Mouse (Mus musculus): ENCODE measurements at regions not wholly inside any gene's neighbourhood (a gene's known extent, or its start where the extent isn't known, plus 50 kb on each side); places are given as distances from the start of the nearest gene placed in this dataset.
A peak's percentile ranks its signal among the peaks of the same experiment; 100 is the strongest.

- H3K4me1 ChIP-seq (replicated peaks) = peaks cover 24% of the 10 kb centered on the region
Measured at GRCm38 (mm10) chr14:48330965-48331622, 114.8 kb upstream of the Tmem260 start.

GRCm38 (mm10) chr14:48331623-48332000 is 114.3 kb upstream of the Tmem260 start:
- no peak overlapping the region for H3K9ac ChIP-seq
- H3K4me2 ChIP-seq = no peak overlapping the region
- H3K27me3 ChIP-seq (replicated peaks) = peaks cover 78% of the 10 kb centered on the region
- peaks cover 24% of the 10 kb centered on the region for H3K4me1 ChIP-seq (replicated peaks)
- ATAC-seq (ENCODE audit: insufficient number of reproducible peaks, low FRiP score) = no peak
- no peak overlapping the region for H3K4me3 ChIP-seq
- 62% methylated on average over 2 of the region's 2 CpGs for WGBS
- no peaks in the 10 kb centered on the region for H3K9me3 ChIP-seq (replicated peaks)
- no peaks in the 10 kb centered on the region for H3K36me3 ChIP-seq
- no peak overlapping the region for H3K27ac ChIP-seq (ENCODE audit: poor library complexity, severe bottlenecking)

More at GRCm38 (mm10) chr14:48330965-48331622, 114.8 kb upstream of the Tmem260 start:
- ATAC-seq (ENCODE audit: insufficient number of reproducible peaks, low FRiP score) = no peak; the same call in 1 of the 2 replicates
- Histone ChIP-seq H3K9me3 (replicated peaks) (no peaks in the 10 kb centered on the region), H3K36me3 (no peaks in the 10 kb centered on the region), H3K4me2 (peak overlapping the region; percentile 48), H3K27me3 (replicated peaks) (peaks cover 80% of the 10 kb centered on the region), H3K27ac (ENCODE audit: poor library complexity, severe bottlenecking) (no peak overlapping the region), H3K4me3 (no peak overlapping the region), H3K9ac (no peak overlapping the region)
- 1% methylated on average over 4 of the region's 4 CpGs for WGBS

- Histone ChIP-seq H3K27me3 (replicated peaks) (peaks cover 77% of the 10 kb centered on the region), H3K9ac (no peak overlapping the region), H3K27ac (ENCODE audit: poor library complexity, severe bottlenecking) (no peak overlapping the region), H3K9me3 (replicated peaks) (no peaks in the 10 kb centered on the region), H3K4me3 (no peak overlapping the region), H3K36me3 (no peaks in the 10 kb centered on the region), H3K4me2 (no peak overlapping the region), H3K4me1 (replicated peaks) (peaks cover 24% of the 10 kb centered on the region)
- 41% methylated on average over 2 of the region's 2 CpGs for WGBS
- ATAC-seq (ENCODE audit: insufficient number of reproducible peaks, low FRiP score) = no peak
Measured at GRCm38 (mm10) chr14:48332193-48332592, 113.7 kb upstream of the Tmem260 start.

GRCm38 (mm10) chr14:48332660-48333059 is 113.3 kb upstream of the Tmem260 start:
- no peaks in the 10 kb centered on the region for H3K9me3 ChIP-seq (replicated peaks)
- H3K4me3 ChIP-seq = no peak overlapping the region
- H3K4me1 ChIP-seq (replicated peaks) = peaks cover 24% of the 10 kb centered on the region
- H3K27me3 ChIP-seq (replicated peaks) = peaks cover 73% of the 10 kb centered on the region
- H3K36me3 ChIP-seq = no peaks in the 10 kb centered on the region
- ATAC-seq (ENCODE audit: insufficient number of reproducible peaks, low FRiP score) = no peak
- H3K4me2 ChIP-seq = no peak overlapping the region
- WGBS = 47% methylated on average over 4 of the region's 4 CpGs
- H3K27ac ChIP-seq (ENCODE audit: poor library complexity, severe bottlenecking) = no peak overlapping the region
- H3K9ac ChIP-seq = no peak overlapping the region

- WGBS = 41% methylated on average over 8 of the region's 8 CpGs
- no peak overlapping the region for H3K27ac ChIP-seq (ENCODE audit: poor library complexity, severe bottlenecking)
Measured at GRCm38 (mm10) chr14:48334106-48334809, 111.7 kb upstream of the Tmem260 start.

GRCm38 (mm10) chr14:48339434-48339833 is 106.5 kb upstream of the Tmem260 start:
- no peak overlapping the region for H3K4me3 ChIP-seq
- H3K4me2 ChIP-seq = no peak overlapping the region
- no peak overlapping the region for H3K27ac ChIP-seq (ENCODE audit: poor library complexity, severe bottlenecking)
- peaks cover 34% of the 10 kb centered on the region for H3K27me3 ChIP-seq (replicated peaks)
- H3K4me1 ChIP-seq (replicated peaks) = 0 out of 2 replicates have a peak, but pooled peaks cover 2% of the 10 kb centered on the region
- 68% methylated on average over 4 of the region's 4 CpGs for WGBS
- peaks cover 5% of the 10 kb centered on the region; the same call in 1 of the 2 replicates for H3K9me3 ChIP-seq (replicated peaks)
- H3K36me3 ChIP-seq = no peaks in the 10 kb centered on the region
- no peak for ATAC-seq (ENCODE audit: insufficient number of reproducible peaks, low FRiP score)
- no peak overlapping the region for H3K9ac ChIP-seq

More at GRCm38 (mm10) chr14:48334106-48334809, 111.7 kb upstream of the Tmem260 start:
- Histone ChIP-seq H3K4me3 (no peak overlapping the region), H3K27me3 (replicated peaks) (peaks cover 58% of the 10 kb centered on the region), H3K9ac (no peak overlapping the region), H3K9me3 (replicated peaks) (peaks cover 5% of the 10 kb centered on the region; the same call in 1 of the 2 replicates), H3K36me3 (no peaks in the 10 kb centered on the region), H3K4me1 (replicated peaks) (peaks cover 24% of the 10 kb centered on the region), H3K4me2 (no peak overlapping the region)
- no peak for ATAC-seq (ENCODE audit: insufficient number of reproducible peaks, low FRiP score)

GRCm38 (mm10) chr14:48342944-48343343 is 103.0 kb upstream of the Tmem260 start:
- Histone ChIP-seq H3K27me3 (replicated peaks) (peaks cover 16% of the 10 kb centered on the region), H3K4me3 (no peak overlapping the region), H3K36me3 (no peaks in the 10 kb centered on the region), H3K27ac (ENCODE audit: poor library complexity, severe bottlenecking) (no peak overlapping the region), H3K9ac (no peak overlapping the region), H3K9me3 (replicated peaks) (peaks cover 4% of the 10 kb centered on the region; the same call in 1 of the 2 replicates), H3K4me1 (replicated peaks) (no peaks in the 10 kb centered on the region), H3K4me2 (no peak overlapping the region)
- 76% methylated on average over 7 of the region's 7 CpGs for WGBS
- ATAC-seq (ENCODE audit: insufficient number of reproducible peaks, low FRiP score) = no peak

- no peaks in the 10 kb centered on the region for H3K36me3 ChIP-seq
- no peaks in the 10 kb centered on the region for H3K9me3 ChIP-seq (replicated peaks)
- H3K4me1 ChIP-seq (replicated peaks) = no peaks in the 10 kb centered on the region
- WGBS = 73% methylated on average over 7 of the region's 7 CpGs
- no peak overlapping the region for H3K27ac ChIP-seq (ENCODE audit: poor library complexity, severe bottlenecking)
- no peak overlapping the region for H3K4me2 ChIP-seq
- peaks cover 16% of the 10 kb centered on the region for H3K27me3 ChIP-seq (replicated peaks)
- no peak overlapping the region for H3K9ac ChIP-seq
- no peak overlapping the region for H3K4me3 ChIP-seq
- ATAC-seq (ENCODE audit: insufficient number of reproducible peaks, low FRiP score) = no peak
Measured at GRCm38 (mm10) chr14:48345956-48346355, 100.0 kb upstream of the Tmem260 start.

- Histone ChIP-seq H3K9ac (no peak overlapping the region), H3K36me3 (no peaks in the 10 kb centered on the region), H3K4me1 (replicated peaks) (no peaks in the 10 kb centered on the region), H3K4me3 (no peak overlapping the region), H3K9me3 (replicated peaks) (no peaks in the 10 kb centered on the region), H3K4me2 (no peak overlapping the region), H3K27me3 (replicated peaks) (peaks cover 4% of the 10 kb centered on the region), H3K27ac (ENCODE audit: poor library complexity, severe bottlenecking) (no peak overlapping the region)
- no peak for ATAC-seq (ENCODE audit: insufficient number of reproducible peaks, low FRiP score)
- 77% methylated on average over 9 of the region's 9 CpGs for WGBS
Measured at GRCm38 (mm10) chr14:48349392-48350044, 96.4 kb upstream of the Tmem260 start.

- no peaks in the 10 kb centered on the region for H3K4me1 ChIP-seq (replicated peaks)
- no peaks in the 10 kb centered on the region for H3K9me3 ChIP-seq (replicated peaks)
- H3K27me3 ChIP-seq (replicated peaks) = peaks cover 12% of the 10 kb centered on the region
- 58% methylated on average over 4 of the region's 6 CpGs for WGBS
- no peaks in the 10 kb centered on the region for H3K36me3 ChIP-seq
- H3K4me2 ChIP-seq = no peak overlapping the region
- no peak overlapping the region for H3K9ac ChIP-seq
- no peak for ATAC-seq (ENCODE audit: insufficient number of reproducible peaks, low FRiP score)
- H3K4me3 ChIP-seq = no peak overlapping the region
- H3K27ac ChIP-seq (ENCODE audit: poor library complexity, severe bottlenecking) = no peak overlapping the region
Measured at GRCm38 (mm10) chr14:48351652-48352051, 94.3 kb upstream of the Tmem260 start.

- H3K27ac ChIP-seq (ENCODE audit: poor library complexity, severe bottlenecking) = no peak overlapping the region
- H3K4me3 ChIP-seq = no peak overlapping the region
- no peaks in the 10 kb centered on the region for H3K36me3 ChIP-seq
- ATAC-seq (ENCODE audit: insufficient number of reproducible peaks, low FRiP score) = no peak
- no peaks in the 10 kb centered on the region for H3K4me1 ChIP-seq (replicated peaks)
- H3K4me2 ChIP-seq = no peak overlapping the region
- no peak overlapping the region for H3K9ac ChIP-seq
- no peaks in the 10 kb centered on the region for H3K9me3 ChIP-seq (replicated peaks)
- peaks cover 23% of the 10 kb centered on the region for H3K27me3 ChIP-seq (replicated peaks)
Measured at GRCm38 (mm10) chr14:48352825-48353224, 93.1 kb upstream of the Tmem260 start.
